Mouse (Mus musculus) intestine, embryonic 14.5 days (tissue): Measurements from ENCODE around the gene Cdh12. TPM values are rescaled to one million over a fixed set of nuclear protein-coding genes. Genes with fewer than 3 reads are reported as not detected.
"Not testable (repeated sequence)": the region's sequence is repeated elsewhere in the genome, so short reads cannot be mapped to it uniquely, and the experiment has no call there.

Experiments
- ATAC-seq: fragments of 200-750 bp; cut with Nextera tagmentation; replicated peaks from 2 replicates; pipeline ENCODE4 v1.8.0; 2017; ENCODE audit warnings: low read depth, moderate number of reproducible peaks, moderate TSS enrichment, moderate library complexity; ENCODE audit not compliant: low FRiP score, low TSS enrichment
- DNase-seq: peaks from one replicate; pipeline ENCODE4 v3.0.0-alpha.2; 2018; ENCODE audit warnings: low spot score
- H3K27ac ChIP-seq: fragments of 300-500 bp; sonication (generic); 2 replicates; pipeline ENCODE4 v1.5.1; 2014; ENCODE audit warnings: low read depth, mild to moderate bottlenecking, control low read depth
- H3K27me3 ChIP-seq: fragments of 300-500 bp; sonication (generic); replicated peaks from 2 replicates; pipeline ENCODE4 v1.6.1; 2014; ENCODE audit warnings: low read length, control low read depth; ENCODE audit not compliant: control insufficient read depth, insufficient read depth
- H3K36me3 ChIP-seq: fragments of 300-500 bp; sonication (generic); 2 replicates; pipeline ENCODE4 v1.6.1; 2014; ENCODE audit warnings: low read length, control low read depth; ENCODE audit not compliant: control insufficient read depth, insufficient read depth
- H3K4me1 ChIP-seq: fragments of 300-500 bp; sonication (generic); replicated peaks from 2 replicates; pipeline ENCODE4 v1.6.1; 2014; ENCODE audit warnings: low read length, control low read depth, mixed read lengths; ENCODE audit not compliant: control insufficient read depth, insufficient read depth
- H3K4me2 ChIP-seq: fragments of 300-500 bp; sonication (generic); 2 replicates; pipeline ENCODE4 v1.6.1; 2014; ENCODE audit warnings: low read length
- H3K4me3 ChIP-seq: fragments of 300-500 bp; sonication (generic); 2 replicates; pipeline ENCODE4 v1.5.1; 2014; ENCODE audit warnings: low read depth, low read length, control low read depth, mixed read lengths
- H3K9ac ChIP-seq: fragments of 300-500 bp; sonication (generic); 2 replicates; pipeline ENCODE4 v1.6.1; 2014; ENCODE audit warnings: mild to moderate bottlenecking, low read length
- H3K9me3 ChIP-seq: fragments of 300-500 bp; sonication (generic); 2 replicates; pipeline ENCODE4 v1.6.1; 2016; ENCODE audit warnings: low read length, control low read depth; ENCODE audit not compliant: control insufficient read depth
- WGBS: fragments of 180-500 bp; shearing (Covaris S2); extraction: QIAGEN DNeasy Blood & Tissue Kit; methylation state at CpG from one replicate; pipeline ENCODE4 v1.1.7; 2014; 5-methylcytosine and 5-hydroxymethylcytosine counted together
- polyA plus RNA-seq: library from polyadenylated mRNA; unstranded; fragments of >200 nt; fragmentation: Nextera tagmentation; extraction: Ambion mirVana; gene quantifications from 2 replicates; pipeline ENCODE4 v1.2.1, GENCODE M21; 2014

Cdh12 gene
- polyA plus RNA-seq, 1 experiment from 2014 or later: 0.97 TPM

GRCm38 (mm10) chr15:20667350-20667749, 218.3 kb downstream of the Cdh12 start:
- no peaks in the 10 kb centered on the region for H3K36me3 ChIP-seq
- no peak overlapping the region for H3K9ac ChIP-seq
- ATAC-seq (no peak), DNase-seq (no peak)
- H3K4me1 ChIP-seq: 0 out of 2 replicates have a peak, but pooled peaks cover 3% of the 10 kb centered on the region
- H3K27ac ChIP-seq: no peak overlapping the region
- no peak overlapping the region for H3K4me3 ChIP-seq
- H3K9me3 ChIP-seq: no peaks in the 10 kb centered on the region
- no peaks in the 10 kb centered on the region for H3K27me3 ChIP-seq
- H3K4me2 ChIP-seq: no peak overlapping the region

- no peak overlapping the region for H3K27ac ChIP-seq
- H3K27me3 ChIP-seq: no peaks in the 10 kb centered on the region
- 60% methylated on average over 1 of the region's 1 CpGs for WGBS
- ATAC-seq (no peak), DNase-seq (no peak)
- H3K4me1 ChIP-seq: 0 out of 2 replicates have a peak, but pooled peaks cover 3% of the 10 kb centered on the region
- no peak overlapping the region for H3K4me2 ChIP-seq
- no peak overlapping the region for H3K4me3 ChIP-seq
- H3K9ac ChIP-seq: no peak overlapping the region
- H3K9me3 ChIP-seq: no peaks in the 10 kb centered on the region
- H3K36me3 ChIP-seq: no peaks in the 10 kb centered on the region
These were observed 218.9 kb downstream of the Cdh12 start for GRCm38 (mm10) chr15:20667989-20668388.

DNA sequence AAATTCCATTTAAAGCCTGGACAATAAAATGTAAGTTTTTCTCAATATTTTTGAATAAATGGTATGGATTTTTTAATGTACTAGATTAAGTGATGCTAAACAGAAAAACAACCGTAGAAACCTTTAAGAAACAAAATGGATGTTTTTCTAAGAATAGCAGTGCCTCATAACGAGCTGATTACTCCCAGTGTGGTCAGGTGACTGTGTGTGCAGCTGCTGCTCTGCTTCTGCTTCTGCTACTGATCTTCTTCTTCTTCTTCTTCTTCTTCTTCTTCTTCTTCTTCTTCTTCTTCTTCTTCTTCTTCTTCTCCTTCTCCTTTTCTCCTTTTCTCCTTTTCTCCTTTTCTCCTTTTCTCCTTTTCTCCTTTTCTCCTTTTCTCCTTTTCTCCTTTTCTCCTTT, 220.4 kb downstream of the Cdh12 start:
- not testable (repeated sequence) for H3K27ac ChIP-seq, H3K4me2 ChIP-seq, H3K9ac ChIP-seq, H3K4me1 ChIP-seq, H3K27me3 ChIP-seq, ATAC-seq, H3K36me3 ChIP-seq, H3K4me3 ChIP-seq, DNase-seq, H3K9me3 ChIP-seq
- 68% methylated on average over 2 of the region's 2 CpGs for WGBS

GRCm38 (mm10) chr15:20682719-20683118, 233.7 kb downstream of the Cdh12 start:
- Histone ChIP-seq H3K36me3 (no peaks in the 10 kb centered on the region), H3K27me3 (no peaks in the 10 kb centered on the region), H3K9me3 (no peaks in the 10 kb centered on the region), H3K4me2 (no peak overlapping the region), H3K4me3 (no peak overlapping the region), H3K9ac (no peak overlapping the region), H3K4me1 (no peaks in the 10 kb centered on the region), H3K27ac (no peak overlapping the region)
- DNase-seq: no peak
- WGBS: 83% methylated on average over 2 of the region's 2 CpGs
- no peak for ATAC-seq

GRCm38 (mm10) chr15:20684200-20684599, 235.1 kb downstream of the Cdh12 start:
- 77% methylated on average over 5 of the region's 5 CpGs for WGBS
- Histone ChIP-seq H3K4me3 (no peak overlapping the region), H3K36me3 (no peaks in the 10 kb centered on the region), H3K27me3 (no peaks in the 10 kb centered on the region), H3K9me3 (no peaks in the 10 kb centered on the region), H3K9ac (no peak overlapping the region), H3K4me1 (no peaks in the 10 kb centered on the region), H3K27ac (no peak overlapping the region), H3K4me2 (no peak overlapping the region)
- ATAC-seq: no peak
- DNase-seq: no peak

- no peak overlapping the region for H3K9ac ChIP-seq
- 57% methylated on average over 5 of the region's 5 CpGs for WGBS
These were observed 247.2 kb downstream of the Cdh12 start for GRCm38 (mm10) chr15:20696229-20696628.

DNA sequence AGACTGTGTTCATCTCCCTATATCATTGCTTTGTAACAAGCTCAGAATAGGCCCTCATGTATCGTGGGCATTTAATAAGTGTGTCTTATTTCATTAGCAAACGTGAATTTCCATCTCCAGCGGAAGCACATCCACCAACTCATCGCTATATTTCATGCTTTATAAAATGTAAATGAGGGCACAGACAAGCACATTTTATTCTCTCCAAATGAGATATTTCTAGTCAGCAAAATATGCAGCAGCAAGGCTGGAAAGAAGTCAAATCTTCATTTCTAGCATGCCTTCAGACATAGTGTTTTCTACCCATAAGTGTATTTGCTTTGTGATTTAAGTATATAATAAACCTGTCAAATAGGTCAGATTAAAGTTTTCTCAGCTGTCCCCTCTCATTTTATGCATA, 262.8 kb downstream of the Cdh12 start:
- no peak overlapping the region for H3K4me2 ChIP-seq
- no peak for DNase-seq
- no peaks in the 10 kb centered on the region for H3K27me3 ChIP-seq
- H3K9ac ChIP-seq: no peak overlapping the region
- H3K4me3 ChIP-seq: no peak overlapping the region
- no peaks in the 10 kb centered on the region for H3K4me1 ChIP-seq
- ATAC-seq: no peak
- no peak overlapping the region for H3K27ac ChIP-seq
- 81% methylated on average over 4 of the region's 4 CpGs for WGBS
- H3K9me3 ChIP-seq: no peaks in the 10 kb centered on the region
- no peaks in the 10 kb centered on the region for H3K36me3 ChIP-seq

More at GRCm38 (mm10) chr15:20696229-20696628, 247.2 kb downstream of the Cdh12 start:
- Histone ChIP-seq H3K9me3 (no peaks in the 10 kb centered on the region), H3K36me3 (no peaks in the 10 kb centered on the region), H3K27ac (no peak overlapping the region), H3K4me3 (no peak overlapping the region), H3K4me2 (no peak overlapping the region), H3K4me1 (no peaks in the 10 kb centered on the region), H3K27me3 (no peaks in the 10 kb centered on the region)
- DNase-seq (no peak), ATAC-seq (no peak)

DNA sequence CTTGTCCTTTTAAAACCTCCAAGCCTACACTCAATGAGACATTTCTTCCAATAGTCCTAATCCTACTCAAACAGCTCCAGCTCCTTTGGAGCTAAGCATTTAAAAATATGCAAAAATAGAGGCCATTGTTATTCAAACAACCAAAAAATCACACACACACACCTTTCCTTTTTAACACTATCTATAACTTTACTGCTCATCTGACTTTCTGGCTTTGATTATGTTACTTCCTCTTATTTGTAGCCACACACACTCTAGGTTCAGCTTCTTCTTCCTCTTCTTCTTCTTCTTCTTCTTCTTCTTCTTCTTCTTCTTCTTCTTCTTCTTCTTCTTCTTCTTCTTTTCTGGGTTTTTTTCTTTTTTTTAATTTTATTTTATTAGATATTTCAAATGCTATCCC, 323.2 kb downstream of the Cdh12 start:
- H3K27me3 ChIP-seq: no peaks in the 10 kb centered on the region
- ATAC-seq (no peak), DNase-seq (no peak)
- H3K4me2 ChIP-seq: no peak overlapping the region
- H3K9me3 ChIP-seq: no peaks in the 10 kb centered on the region
- H3K27ac ChIP-seq: no peak overlapping the region
- H3K4me1 ChIP-seq: no peaks in the 10 kb centered on the region
- no peak overlapping the region for H3K9ac ChIP-seq
- no peaks in the 10 kb centered on the region for H3K36me3 ChIP-seq
- no peak overlapping the region for H3K4me3 ChIP-seq

DNA sequence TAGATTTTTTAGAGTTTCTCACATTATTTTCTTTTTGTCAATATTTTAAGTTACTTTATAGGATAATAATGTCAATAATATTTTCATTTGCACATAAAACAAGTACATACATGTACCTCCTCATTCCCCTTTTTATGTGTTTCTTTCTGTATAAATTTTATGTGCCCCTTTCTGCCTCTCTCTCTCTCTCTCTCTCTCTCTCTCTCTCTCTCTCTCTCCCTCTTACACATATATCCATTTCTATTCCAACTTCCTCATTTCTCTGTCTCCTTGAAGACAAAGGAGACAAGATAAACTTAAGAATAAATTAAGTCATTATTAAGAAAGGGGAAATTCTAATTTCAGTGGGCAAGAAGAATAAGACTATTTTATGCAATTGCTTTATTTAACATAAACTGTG, 324.4 kb downstream of the Cdh12 start:
- Histone ChIP-seq H3K4me3 (no peak overlapping the region), H3K9ac (no peak overlapping the region), H3K27ac (no peak overlapping the region), H3K9me3 (no peaks in the 10 kb centered on the region), H3K27me3 (no peaks in the 10 kb centered on the region), H3K4me1 (no peaks in the 10 kb centered on the region), H3K4me2 (no peak overlapping the region), H3K36me3 (no peaks in the 10 kb centered on the region)
- DNase-seq: no peak
- ATAC-seq: no peak
